15 mouse cellular contexts compared by ENCODE assay signal in the genomic region with DNA sequence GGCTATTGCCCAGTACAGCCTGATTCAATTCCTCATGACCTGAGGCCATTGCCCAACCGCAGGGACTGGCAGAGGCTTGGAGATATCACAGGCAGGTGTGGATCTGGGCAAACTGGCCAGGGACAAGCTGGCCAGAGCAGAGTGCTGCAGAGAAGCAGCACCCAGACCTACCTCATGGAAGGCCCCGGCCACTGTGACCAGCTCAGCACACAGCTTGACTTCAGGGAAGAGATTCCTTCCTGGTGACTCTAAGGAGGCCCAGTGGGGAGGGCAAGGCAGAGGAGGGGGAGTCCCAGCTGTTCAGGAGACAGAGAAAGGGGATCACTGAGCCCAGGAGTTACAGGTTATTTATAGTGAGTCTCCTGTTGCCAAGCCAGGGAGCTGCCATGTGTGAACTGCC. TPM values are rescaled to one million over a fixed set of nuclear protein-coding genes. Genes with fewer than 3 reads are reported as not detected.
DNase-seq lines count a peak whose midpoint lies in the region; ATAC-seq and TF ChIP-seq lines count a peak whose summit lies in the region.
"Had no signal": no experiment of that assay in that cellular context is flagged by ENCODE, and none has a peak within 500 bp of the region (broad histone marks: within the 10 kb centered on the region; RNA-seq: fewer than 3 reads in every experiment).

No protein-coding gene starts in this region.

- 24% methylated on average over 2 of the region's 2 CpGs for WGBS in liver, adult 2 months
- WGBS in liver, postnatal 0 days (ENCODE audit: insufficient replicate concordance), result 78% methylated on average over 2 of the region's 2 CpGs
- WGBS in heart, embryonic 14.5 days, result 55% methylated on average over 2 of the region's 2 CpGs
- WGBS in limb, embryonic 13.5 days, result 70% methylated on average over 2 of the region's 2 CpGs

- no peak for TF ChIP-seq CTCF in gastrocnemius, adult 2 months (IDR thresholded peaks at IDR 0.05)
- TF ChIP-seq CTCF in liver, adult 2 months (IDR thresholded peaks at IDR 0.05; ENCODE audit: low read depth, low read length), result 0 out of 2 replicates have a peak, but pooled peaks have one; percentile 3
- no peak for TF ChIP-seq CTCF in liver, postnatal 0 days (IDR thresholded peaks at IDR 0.05; ENCODE audit: low read depth)

- H3K79me2 ChIP-seq in liver, adult 2 months (ENCODE audit: control insufficient read depth, insufficient read depth, low read length), result peaks cover 15% of the 10 kb centered on the region

- peak; percentile 81 for DNase-seq in gastrocnemius, adult 2 months
- DNase-seq in gastrocnemius, postnatal 10 days, result no peak
- peak; percentile 95 for DNase-seq in liver, adult 2 months (ENCODE audit: extremely low read depth, low read depth, low spot score)
- no peak for DNase-seq in liver, postnatal 0 days
- no peak for DNase-seq in kidney, postnatal 25 days
- DNase-seq in urinary bladder, postnatal 10 days (ENCODE audit: low spot score), result no peak
- DNase-seq: adrenal gland, adult 8-10 months; cerebellum, adult 8-10 months; kidney, postnatal 36 days; lung, postnatal 10 days; thymus, adult 18-20 months had no signal

- peak overlapping the region; percentile 64 for H3K9ac ChIP-seq in liver, adult 2 months (ENCODE audit: low read depth, low read length)
- H3K9ac ChIP-seq in liver, postnatal 0 days (replicated peaks), result no peak overlapping the region
- H3K9ac ChIP-seq in heart, embryonic 14.5 days (ENCODE audit: low read length), result peak overlapping the region; percentile 47; the same call in 1 of the 2 replicates
- H3K9ac ChIP-seq in limb, embryonic 13.5 days, result 0 out of 2 replicates have a peak overlapping the region, but pooled peaks have one; percentile 13
- H3K9ac ChIP-seq: limb, embryonic 15.5 days had no signal

- H3K27me3 ChIP-seq in liver, adult 2 months (ENCODE audit: control insufficient read depth, insufficient read depth, low read length), result no peaks in the 10 kb centered on the region
- no peaks in the 10 kb centered on the region for H3K27me3 ChIP-seq in liver, postnatal 0 days (ENCODE audit: insufficient read depth, low read length)
- H3K27me3 ChIP-seq in heart, embryonic 14.5 days (ENCODE audit: control insufficient read depth, insufficient read depth, low read length), result no peaks in the 10 kb centered on the region
- H3K27me3 ChIP-seq in limb, embryonic 13.5 days, result no peaks in the 10 kb centered on the region
- H3K27me3 ChIP-seq: limb, embryonic 15.5 days had no signal

- intact Hi-C loops in gastrocnemius, adult 2 months (cut with DNase I), result loop anchor here (5.0 kb wide), 1 partner anchor 41 kb away; a partner anchor contains a TSS

- H3K4me2 ChIP-seq in liver, postnatal 0 days (ENCODE audit: low read depth, low read length), result no peak overlapping the region
- no peak overlapping the region for H3K4me2 ChIP-seq in heart, embryonic 14.5 days (ENCODE audit: low read length)
- H3K4me2 ChIP-seq in limb, embryonic 13.5 days (replicated peaks), result no peak overlapping the region
- H3K4me2 ChIP-seq: limb, embryonic 15.5 days had no signal

- no peak for ATAC-seq in liver, postnatal 0 days
- ATAC-seq in heart, embryonic 14.5 days (ENCODE audit: insufficient number of reproducible peaks, insufficient read depth, low FRiP score, low read depth), result no peak
- no peak for ATAC-seq in limb, embryonic 13.5 days (ENCODE audit: low FRiP score, low read depth)
- ATAC-seq: inflammation-experienced regulatory T-cells, adult 6 months had no signal

- TF ChIP-seq POLR2A in liver, adult 2 months (IDR thresholded peaks at IDR 0.05; ENCODE audit: extremely low read depth, insufficient read depth, low read length), result peak; percentile 66

- H3K27ac ChIP-seq in gastrocnemius, adult 2 months, result peak overlapping the region; percentile 91
- H3K27ac ChIP-seq in liver, adult 2 months (replicated peaks; ENCODE audit: insufficient read depth, low read depth, low read length), result peak overlapping the region; percentile 83
- no peak overlapping the region for H3K27ac ChIP-seq in liver, postnatal 0 days (ENCODE audit: low read depth)
- H3K27ac ChIP-seq in heart, embryonic 14.5 days (replicated peaks in 1 of 2; ENCODE audit: control insufficient read depth in 1 of 2, insufficient read depth in 1 of 2, low read depth in 2 of 2, low read length in 2 of 2), result peak overlapping the region; percentile 63 to 74
- no peak overlapping the region for H3K27ac ChIP-seq in limb, embryonic 13.5 days
- H3K27ac ChIP-seq: limb, embryonic 15.5 days had no signal

- no peaks in the 10 kb centered on the region for H3K36me3 ChIP-seq in liver, adult 2 months (ENCODE audit: control insufficient read depth, insufficient read depth, low read length)
- no peaks in the 10 kb centered on the region for H3K36me3 ChIP-seq in liver, postnatal 0 days (replicated peaks; ENCODE audit: insufficient read depth, low read length)
- no peaks in the 10 kb centered on the region for H3K36me3 ChIP-seq in heart, embryonic 14.5 days (ENCODE audit: control insufficient read depth, insufficient read depth, low read length)
- H3K36me3 ChIP-seq in limb, embryonic 13.5 days, result no peaks in the 10 kb centered on the region
- H3K36me3 ChIP-seq: limb, embryonic 15.5 days had no signal

- no peak for TF ChIP-seq EP300 in liver, postnatal 0 days (IDR thresholded peaks at IDR 0.05; ENCODE audit: low read depth)

- peak overlapping the region; percentile 19 for H3K4me3 ChIP-seq in gastrocnemius, adult 2 months
- no peak overlapping the region for H3K4me3 ChIP-seq in liver, adult 2 months (ENCODE audit: insufficient read depth, low read depth, low read length)
- H3K4me3 ChIP-seq in liver, postnatal 0 days (ENCODE audit: low read depth, low read length), result no peak overlapping the region
- no peak overlapping the region for H3K4me3 ChIP-seq in heart, embryonic 14.5 days (ENCODE audit: control insufficient read depth in 1 of 2, insufficient read depth in 1 of 2, low read depth in 1 of 2, low read length in 2 of 2)
- H3K4me3 ChIP-seq in limb, embryonic 13.5 days, result no peak overlapping the region
- H3K4me3 ChIP-seq: limb, embryonic 15.5 days had no signal

- peaks cover 10% of the 10 kb centered on the region for H3K4me1 ChIP-seq in liver, adult 2 months (ENCODE audit: control insufficient read depth, insufficient read depth, low read length)
- peaks cover 20% of the 10 kb centered on the region for H3K4me1 ChIP-seq in liver, postnatal 0 days (ENCODE audit: insufficient read depth)
- H3K4me1 ChIP-seq in heart, embryonic 14.5 days (ENCODE audit: control insufficient read depth in 2 of 2, insufficient read depth in 2 of 2, low read length in 2 of 2), result peaks cover 13 to 30% of the 10 kb centered on the region in 2 experiments
- peaks cover 19% of the 10 kb centered on the region for H3K4me1 ChIP-seq in limb, embryonic 13.5 days

- H3K9me3 ChIP-seq in liver, postnatal 0 days (ENCODE audit: low read length), result no peaks in the 10 kb centered on the region
- H3K9me3 ChIP-seq in heart, embryonic 14.5 days (ENCODE audit: control insufficient read depth, low read length), result no peaks in the 10 kb centered on the region
- H3K9me3 ChIP-seq in limb, embryonic 13.5 days, result no peaks in the 10 kb centered on the region
- H3K9me3 ChIP-seq: limb, embryonic 15.5 days had no signal

RNA-seq across cellular contexts. Expression of a gene that starts 2.2 kb away (rescaled TPM):
- 1 to 10 TPM; 2.9 to 3.3 TPM for total RNA-seq in gastrocnemius, adult 2 months (2021)
- 10 to 100 TPM; 11.4 to 11.8 TPM for total RNA-seq in gastrocnemius, postnatal 10 days (2021)
- 61.4 and 82.8 TPM in 2 replicates for total RNA-seq in liver, adult 2 months (2014; rRNA removed)
- polyA plus RNA-seq in liver, adult 2 months (2012; rRNA removed), result 105 and 116 TPM in 2 replicates
- polyA plus RNA-seq in liver, postnatal 0 days (2015; fragmentation: Nextera tagmentation; extraction: Ambion mirVana), result 13.2 and 13.3 TPM in 2 replicates
- polyA plus RNA-seq in heart, embryonic 14.5 days (2014; fragmentation: Nextera tagmentation; extraction: Ambion mirVana), result 7.3 and 10.8 TPM in 2 replicates
- 30.8 and 31.2 TPM in 2 replicates for polyA plus RNA-seq in limb, embryonic 13.5 days (2015; fragmentation: Nextera tagmentation; extraction: Ambion mirVana)

RNA-seq across cellular contexts. Expression of a gene that starts 39.1 kb away (rescaled TPM):
- under 1 TPM; 0.50 to 0.89 TPM for total RNA-seq in gastrocnemius, adult 2 months (2021)
- total RNA-seq in gastrocnemius, postnatal 10 days (2021), result 1 to 10 TPM; 6.1 to 7.3 TPM
- total RNA-seq in liver, adult 2 months (2014; rRNA removed), result 15.3 and 17.9 TPM in 2 replicates
- 11.6 and 14.4 TPM in 2 replicates for polyA plus RNA-seq in liver, adult 2 months (2012; rRNA removed)
- polyA plus RNA-seq in liver, postnatal 0 days (2015; fragmentation: Nextera tagmentation; extraction: Ambion mirVana), result 38.4 and 41.4 TPM in 2 replicates
- polyA plus RNA-seq in heart, embryonic 14.5 days (2014; fragmentation: Nextera tagmentation; extraction: Ambion mirVana), result 82.9 and 97.9 TPM in 2 replicates
- polyA plus RNA-seq in limb, embryonic 13.5 days (2015; fragmentation: Nextera tagmentation; extraction: Ambion mirVana), result 109 and 117 TPM in 2 replicates

Comparison
In these comparisons a context has a peak if more than half of its experiments do, and no peak if none do; other contexts are left out.
1. DNase-seq: peak in gastrocnemius, adult 2 months (single experiment) and liver, adult 2 months (single experiment); none in gastrocnemius, postnatal 10 days (single experiment), liver, postnatal 0 days (single experiment), kidney, postnatal 25 days (0 of 2) and urinary bladder, postnatal 10 days (single experiment).
2. H3K27ac ChIP-seq: peak in gastrocnemius, adult 2 months (single experiment), liver, adult 2 months (single experiment) and heart, embryonic 14.5 days (2 of 2); none in liver, postnatal 0 days (single experiment) and limb, embryonic 13.5 days (single experiment).